Mouse (Mus musculus) gastrocnemius, adult 18-20 months (tissue): ENCODE data around the gene Foxl1. TPM values are rescaled to one million over a fixed set of nuclear protein-coding genes. Genes with fewer than 3 reads are reported as not detected.
A peak's percentile ranks its signal among the peaks of the same experiment; 100 is the strongest.

Experiments used
- DNase-seq: peaks from one replicate; pipeline ENCODE4 v3.0.0; 2021; ENCODE audit warnings: low spot score
- microRNA-seq: library from miRNA; unstranded; fragments of <30 nt; microRNA quantifications from one replicate; pipeline ENCODE4 v1.2.0, GENCODE M21; 2021
- total RNA-seq, 2 experiments: library from RNA; stranded (reverse); gene quantifications; 2 replicates each; pipeline ENCODE4 v1.2.3; 2021

The Foxl1 gene
- total RNA-seq, 2 experiments from 2014 or later, result not detected

GRCm38 (mm10) chr8:121164017-121164469, 36.3 kb downstream of the Foxl1 start:
- no peak for DNase-seq

DNA sequence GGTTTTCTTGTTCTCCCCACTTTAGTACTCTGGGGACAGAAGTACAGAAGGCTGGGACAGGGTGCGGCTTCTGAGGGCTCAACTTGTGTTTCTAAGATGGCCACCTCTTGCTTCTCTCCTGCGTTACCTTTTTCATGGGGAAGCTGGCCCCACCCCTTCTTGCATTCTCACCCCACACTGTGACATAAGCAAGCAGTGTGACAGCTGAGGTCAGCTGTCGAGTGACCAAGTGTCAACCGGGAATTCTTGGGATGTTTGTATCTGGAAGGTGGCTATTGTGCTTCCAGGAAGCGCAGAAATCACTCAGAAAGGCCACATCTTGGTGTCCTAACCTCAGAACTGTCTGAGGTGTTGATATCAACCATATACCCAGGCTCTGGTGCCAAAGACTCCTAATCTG, 40.3 kb downstream of the Foxl1 start:
- no peak for DNase-seq

- DNase-seq, result no peak
Observed at GRCm38 (mm10) chr8:121170116-121170515, 42.4 kb downstream of the Foxl1 start.

DNA sequence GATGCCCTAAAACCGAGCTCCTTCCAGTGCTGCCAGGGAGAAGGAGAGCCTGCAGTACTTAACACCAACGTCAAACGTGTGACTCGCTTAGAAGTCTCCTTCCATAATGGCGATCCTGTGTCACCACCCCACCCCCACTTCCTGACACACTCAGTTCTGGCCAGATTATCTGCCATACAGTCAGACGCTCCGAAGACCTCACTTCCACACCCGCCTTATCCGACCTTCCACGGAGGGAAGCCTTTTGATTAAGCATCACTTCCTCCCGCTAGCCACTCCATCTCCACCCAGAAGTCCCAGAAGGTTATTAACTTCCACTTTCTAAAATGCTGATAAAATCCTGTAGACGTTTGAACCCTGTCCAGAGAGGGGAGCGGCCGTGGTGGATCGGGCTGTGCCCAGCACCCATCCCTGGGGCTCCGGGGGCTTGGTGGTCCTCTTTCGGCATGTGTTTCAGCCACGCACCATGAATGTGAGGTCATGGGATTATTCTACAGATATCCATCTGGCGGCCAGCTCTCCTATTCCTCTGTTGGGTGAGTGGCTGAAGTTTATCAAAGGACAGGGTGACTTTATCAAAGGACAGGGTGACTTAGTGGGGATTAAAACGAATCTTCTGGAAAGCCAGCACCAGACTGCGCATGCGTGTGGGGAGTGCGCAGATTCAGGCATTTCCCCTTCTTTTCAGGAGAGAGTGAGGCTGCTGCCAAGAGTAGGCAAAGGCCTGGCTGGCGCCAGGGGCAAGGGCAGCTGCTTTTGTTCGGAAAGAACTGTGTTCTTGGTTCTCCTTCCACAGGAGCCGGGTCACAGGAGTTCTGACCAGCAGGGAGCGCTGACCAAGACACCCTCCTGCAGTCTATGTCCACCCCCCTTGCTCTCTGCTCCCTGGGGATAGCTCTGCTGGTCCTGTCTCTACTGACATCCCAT, 43.1 kb downstream of the Foxl1 start:
- peak; percentile 12 for DNase-seq

GRCm38 (mm10) chr8:121172567-121172966, 44.8 kb downstream of the Foxl1 start:
- no peak for DNase-seq

DNA sequence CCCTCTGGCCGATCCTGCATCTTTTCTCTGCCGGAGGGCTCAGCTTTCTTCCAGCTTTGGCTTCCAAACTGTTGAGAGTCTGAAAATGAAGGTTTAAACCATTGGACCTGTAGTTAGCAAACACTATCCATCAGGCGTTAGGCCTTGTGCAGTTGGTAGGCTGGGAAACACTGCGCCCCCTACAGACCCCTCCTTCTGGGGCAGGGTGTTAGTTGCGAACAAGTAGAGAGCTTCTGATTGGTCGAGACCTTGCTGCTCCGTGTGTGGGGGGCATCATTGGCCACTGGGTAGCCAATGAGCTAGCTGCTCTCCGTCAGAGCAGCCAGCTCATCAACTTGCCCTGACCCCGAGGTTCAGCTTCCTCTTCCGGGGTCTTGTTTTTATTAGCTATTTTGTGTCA, 46.4 kb downstream of the Foxl1 start:
- DNase-seq, result no peak

DNA sequence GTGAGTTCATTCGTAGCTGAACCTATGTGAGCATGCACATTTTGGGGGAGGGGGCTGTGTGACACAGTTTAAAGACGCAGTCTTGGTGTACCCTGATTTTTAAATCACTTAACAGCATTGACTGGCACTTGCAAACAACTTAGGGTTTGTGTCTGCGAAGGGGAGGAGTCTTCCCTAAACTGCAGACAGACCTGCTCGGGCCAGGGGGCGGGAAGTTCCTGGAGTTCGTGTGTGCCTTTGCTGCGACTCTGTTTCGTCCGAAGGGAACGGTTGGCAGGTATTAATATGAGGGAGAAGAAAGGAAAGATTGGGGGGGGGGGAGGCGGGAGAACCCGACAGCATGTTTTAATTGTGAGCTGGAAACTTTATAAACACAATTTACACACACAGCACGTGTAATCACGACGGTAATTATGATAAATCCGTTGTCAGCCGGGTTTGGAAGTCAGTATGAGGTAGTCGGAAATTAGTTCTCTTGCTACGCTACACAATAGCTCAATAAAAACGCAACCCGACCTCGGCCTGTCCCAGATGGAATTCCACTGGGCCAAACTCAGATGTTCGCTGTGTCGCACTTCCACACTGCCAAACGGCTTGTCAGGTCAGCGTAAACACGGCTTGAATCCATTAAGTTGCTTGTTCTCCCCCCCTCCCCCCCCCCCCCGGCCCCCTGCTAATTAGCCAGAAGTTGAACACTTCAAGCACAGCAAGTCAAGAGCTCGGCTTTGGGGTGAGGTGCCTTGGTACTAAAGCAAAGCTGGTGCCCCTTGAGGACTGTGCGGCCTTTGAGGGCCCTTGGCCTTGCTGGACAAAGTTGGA, 47.2 kb downstream of the Foxl1 start:
- no peak for DNase-seq

- DNase-seq, result no peak
Observed at GRCm38 (mm10) chr8:121175540-121176090, 47.9 kb downstream of the Foxl1 start.

DNA sequence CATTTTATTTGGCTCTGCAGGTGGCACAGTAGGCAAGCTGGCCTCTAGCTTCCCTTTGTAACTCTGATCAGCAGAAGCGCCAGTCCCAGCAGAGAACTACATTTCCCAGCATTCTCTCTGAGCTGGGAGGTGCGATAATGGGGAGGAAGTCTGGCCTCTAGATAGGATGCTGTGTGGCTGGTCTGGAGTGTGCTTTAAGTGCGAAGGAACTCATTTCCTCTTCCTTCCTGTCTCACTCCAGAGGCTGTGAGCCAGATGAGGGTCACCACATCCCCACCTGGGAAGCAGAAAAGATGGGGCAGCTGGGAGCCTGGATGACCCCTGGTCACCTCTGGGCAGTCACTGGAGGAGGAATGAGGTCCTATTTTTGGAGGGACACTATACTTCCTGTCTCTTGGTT, 48.6 kb downstream of the Foxl1 start:
- DNase-seq, result no peak

Small RNA genes lying within 50 kb of the gene (microRNA-seq; reads per million reads assigned to microRNA genes)
- gene Gm27530, result not detected

Other genes starting within 250 kb of the Foxl1 start
- under 1 TPM; 0.09 to 0.18 TPM for gene Foxf1, start 43.6 kb upstream of the Foxl1 start, total RNA-seq
- 10 to 100 TPM; 12.8 to 14.7 TPM for gene Mthfsd, start 19.5 kb upstream of the Foxl1 start, total RNA-seq
- gene Foxc2, start 11.8 kb upstream of the Foxl1 start, total RNA-seq, result under 1 TPM; 0.16 to 0.36 TPM